Mouse (Mus musculus) kidney, postnatal 0 days (tissue): ENCODE data around the gene Rab23. TPM values are rescaled to one million over a fixed set of nuclear protein-coding genes. Genes with fewer than 3 reads are reported as not detected.

Experiments used
- ATAC-seq: fragments of 200-750 bp; cut with Nextera tagmentation; replicated peaks from 2 replicates; pipeline ENCODE4 v1.8.0; 2017; ENCODE audit warnings: low read depth, moderate number of reproducible peaks, moderate TSS enrichment, moderate library complexity; ENCODE audit not compliant: low FRiP score
- DNase-seq: peaks from one replicate; pipeline ENCODE4 v3.0.0-alpha.2; 2016; ENCODE audit warnings: low spot score
- H3K27ac ChIP-seq: fragments of 300-500 bp; sonication (generic); 2 replicates; pipeline ENCODE4 v1.5.1; 2014; ENCODE audit warnings: mild to moderate bottlenecking
- H3K27me3 ChIP-seq: fragments of 300-500 bp; sonication (generic); 2 replicates; pipeline ENCODE4 v1.6.1; 2014; ENCODE audit warnings: low read length, mixed read lengths; ENCODE audit not compliant: insufficient read depth
- H3K36me3 ChIP-seq: fragments of 300-500 bp; sonication (generic); 2 replicates; pipeline ENCODE4 v1.6.1; 2014; ENCODE audit warnings: low read length, mixed read lengths; ENCODE audit not compliant: insufficient read depth
- H3K4me1 ChIP-seq: fragments of 300-500 bp; sonication (generic); replicated peaks from 2 replicates; pipeline ENCODE4 v1.6.1; 2014; ENCODE audit warnings: antibody characterized with exemption, low read length, mixed read lengths; ENCODE audit not compliant: insufficient read depth
- H3K4me2 ChIP-seq: fragments of 300-500 bp; sonication (generic); 2 replicates; pipeline ENCODE4 v1.6.1; 2014; ENCODE audit warnings: mild to moderate bottlenecking, low read length, moderate library complexity, mixed read lengths
- H3K4me3 ChIP-seq: fragments of 300-500 bp; sonication (generic); replicated peaks from 2 replicates; pipeline ENCODE4 v1.5.1; 2014; ENCODE audit warnings: low read depth, low read length
- H3K9ac ChIP-seq: fragments of 300-500 bp; sonication (generic); 2 replicates; pipeline ENCODE4 v1.6.1; 2014; ENCODE audit warnings: low read depth, low read length
- H3K9me3 ChIP-seq: fragments of 300-500 bp; sonication (generic); replicated peaks from 2 replicates; pipeline ENCODE4 v1.6.1; 2016; ENCODE audit warnings: low read length, inconsistent platforms, mixed read lengths
- CTCF ChIP-seq: IDR thresholded peaks from 2 replicates; pipeline ENCODE4 v1.5.1; 2016; ENCODE audit warnings: antibody characterized with exemption, low read depth, mild to moderate bottlenecking, moderate library complexity
- WGBS: fragments of 180-500 bp; shearing (Covaris S2); extraction: QIAGEN DNeasy Blood & Tissue Kit; methylation state at CpG from one replicate; pipeline ENCODE4 v1.1.7; 2014; 5-methylcytosine and 5-hydroxymethylcytosine counted together
- polyA plus RNA-seq: library from polyadenylated mRNA; unstranded; fragments of >200 nt; fragmentation: Nextera tagmentation; extraction: Ambion mirVana; gene quantifications from 2 replicates; pipeline ENCODE4 v1.2.1, GENCODE M21; 2015

The Rab23 gene
- polyA plus RNA-seq, 1 experiment from 2014 or later = 17.9 TPM

DNA sequence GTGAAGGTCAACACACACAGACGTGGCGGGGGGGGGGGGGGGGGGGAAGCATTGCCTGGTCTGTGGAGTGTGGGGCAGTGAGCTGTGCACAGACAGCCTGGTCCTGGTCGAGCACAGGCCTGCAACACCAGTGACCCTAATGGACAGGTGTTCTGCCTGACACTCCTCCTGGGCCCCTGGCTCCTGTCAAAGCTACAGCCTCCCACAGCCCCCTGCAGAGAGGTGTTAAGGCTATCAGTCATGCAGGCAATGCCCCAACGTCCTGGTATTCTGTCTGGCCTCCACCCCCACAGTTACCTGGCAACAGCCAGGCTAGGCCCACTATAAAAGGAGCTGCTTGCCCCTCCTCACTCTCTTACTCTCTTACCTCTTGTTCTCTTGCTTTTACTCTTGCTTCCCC, 39.3 kb upstream of the Rab23 start:
- ATAC-seq (peak; percentile 47; the same call in 1 of the 2 replicates), DNase-seq (no peak)
- Histone ChIP-seq H3K4me2 (no peak overlapping the region), H3K9ac (no peak overlapping the region), H3K27me3 (no peaks in the 10 kb centered on the region), H3K4me3 (no peak overlapping the region), H3K4me1 (no peaks in the 10 kb centered on the region), H3K36me3 (no peaks in the 10 kb centered on the region), H3K9me3 (no peaks in the 10 kb centered on the region), H3K27ac (no peak overlapping the region)
- TF ChIP-seq CTCF = no peak
- WGBS = 42% methylated on average over 4 of the region's 4 CpGs

DNA sequence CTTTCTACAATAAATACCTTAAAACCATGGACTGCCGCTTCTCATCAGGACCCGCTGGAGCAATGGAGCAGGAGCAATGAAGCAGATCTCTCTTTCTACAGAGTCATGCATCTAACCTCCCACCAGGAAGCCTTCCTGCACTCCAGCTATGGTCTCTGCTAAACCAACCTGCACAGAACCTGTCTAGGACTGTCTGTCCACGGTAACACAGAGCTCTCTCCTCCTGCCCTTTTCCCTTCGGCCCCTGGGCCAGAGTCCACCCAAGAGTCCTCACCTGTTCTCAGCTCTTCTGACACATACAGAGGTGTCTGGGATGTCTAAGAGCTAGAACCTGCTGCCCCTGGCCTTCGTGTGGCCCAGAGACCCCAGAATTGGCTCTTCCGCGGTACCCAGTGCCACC, 38.8 kb upstream of the Rab23 start:
- H3K4me1 ChIP-seq = no peaks in the 10 kb centered on the region
- no peak for TF ChIP-seq CTCF
- no peaks in the 10 kb centered on the region for H3K9me3 ChIP-seq
- no peak overlapping the region for H3K27ac ChIP-seq
- no peak overlapping the region for H3K9ac ChIP-seq
- no peak for DNase-seq
- WGBS = 82% methylated on average over 7 of the region's 7 CpGs
- no peak overlapping the region for H3K4me3 ChIP-seq
- H3K27me3 ChIP-seq = no peaks in the 10 kb centered on the region
- H3K36me3 ChIP-seq = no peaks in the 10 kb centered on the region
- H3K4me2 ChIP-seq = no peak overlapping the region
- ATAC-seq = peak; percentile 63; the same call in 1 of the 2 replicates

GRCm38 (mm10) chr1:33684459-33684858, 35.2 kb upstream of the Rab23 start:
- Histone ChIP-seq H3K27me3 (no peaks in the 10 kb centered on the region), H3K9ac (no peak overlapping the region), H3K4me3 (no peak overlapping the region), H3K4me2 (no peak overlapping the region), H3K36me3 (no peaks in the 10 kb centered on the region), H3K4me1 (no peaks in the 10 kb centered on the region), H3K27ac (no peak overlapping the region), H3K9me3 (no peaks in the 10 kb centered on the region)
- TF ChIP-seq CTCF = peak; percentile 69
- DNase-seq (peak; percentile 26), ATAC-seq (no peak)
- 69% methylated on average over 8 of the region's 8 CpGs for WGBS

DNA sequence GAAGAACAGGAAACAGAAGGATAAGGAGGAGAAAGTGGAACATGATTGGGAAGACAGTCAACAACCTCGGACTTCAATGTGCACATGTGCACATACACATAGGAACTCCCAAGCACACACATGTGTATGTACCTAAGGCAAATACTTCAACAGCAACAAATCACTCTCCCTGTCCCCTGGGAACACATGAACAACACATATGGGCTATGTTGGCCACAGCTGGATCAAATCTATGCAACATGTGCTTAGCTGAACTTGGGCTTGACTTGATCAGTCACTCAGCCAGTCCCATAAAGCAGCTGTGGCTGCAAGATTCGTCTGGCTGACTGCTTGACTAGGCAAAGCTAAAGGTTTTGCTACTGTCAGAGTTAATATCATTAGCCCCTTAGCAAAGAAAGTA, 30.9 kb upstream of the Rab23 start:
- Histone ChIP-seq H3K4me2 (no peak overlapping the region), H3K27me3 (no peaks in the 10 kb centered on the region), H3K36me3 (no peaks in the 10 kb centered on the region), H3K4me1 (no peaks in the 10 kb centered on the region), H3K9me3 (no peaks in the 10 kb centered on the region), H3K9ac (no peak overlapping the region), H3K27ac (no peak overlapping the region), H3K4me3 (no peak overlapping the region)
- no peak for DNase-seq
- 55% methylated on average over 2 of the region's 2 CpGs for WGBS
- no peak for ATAC-seq
- TF ChIP-seq CTCF = no peak

GRCm38 (mm10) chr1:33689446-33690086, 30.1 kb upstream of the Rab23 start:
- no peaks in the 10 kb centered on the region for H3K4me1 ChIP-seq
- no peak for DNase-seq
- no peak for ATAC-seq
- WGBS = 81% methylated on average over 8 of the region's 8 CpGs
- no peaks in the 10 kb centered on the region for H3K27me3 ChIP-seq
- no peaks in the 10 kb centered on the region for H3K36me3 ChIP-seq
- H3K4me3 ChIP-seq = no peak overlapping the region
- TF ChIP-seq CTCF = no peak
- H3K9ac ChIP-seq = no peak overlapping the region
- no peaks in the 10 kb centered on the region for H3K9me3 ChIP-seq
- H3K27ac ChIP-seq = no peak overlapping the region
- no peak overlapping the region for H3K4me2 ChIP-seq

DNA sequence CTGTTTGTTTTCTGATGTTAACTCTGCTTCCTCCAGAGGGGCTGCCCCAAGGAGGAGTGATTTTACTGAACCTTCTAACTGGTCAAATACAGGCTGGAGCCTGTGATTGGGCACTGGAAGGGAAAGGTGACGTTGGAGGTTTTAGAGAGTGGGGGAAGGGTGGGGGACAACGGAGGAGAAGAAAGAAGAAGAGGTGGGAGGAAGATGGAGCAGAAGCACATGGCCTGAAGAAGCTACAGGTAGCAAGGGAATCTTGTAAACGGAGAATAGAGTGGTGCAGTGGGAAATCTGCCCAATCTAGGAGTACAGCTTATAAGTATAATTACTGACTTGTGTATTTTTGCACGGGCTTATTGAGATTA, 29.6 kb upstream of the Rab23 start:
- DNase-seq = no peak
- H3K36me3 ChIP-seq = no peaks in the 10 kb centered on the region
- no peak overlapping the region for H3K4me2 ChIP-seq
- TF ChIP-seq CTCF = no peak
- H3K27ac ChIP-seq = no peak overlapping the region
- H3K27me3 ChIP-seq = no peaks in the 10 kb centered on the region
- H3K4me1 ChIP-seq = no peaks in the 10 kb centered on the region
- H3K4me3 ChIP-seq = no peak overlapping the region
- H3K9ac ChIP-seq = no peak overlapping the region
- WGBS = 55% methylated on average over 4 of the region's 4 CpGs
- H3K9me3 ChIP-seq = no peaks in the 10 kb centered on the region
- ATAC-seq = no peak

- ATAC-seq = no peak
- no peak for TF ChIP-seq CTCF
- Histone ChIP-seq H3K4me1 (no peaks in the 10 kb centered on the region), H3K4me2 (no peak overlapping the region), H3K4me3 (no peak overlapping the region), H3K27ac (no peak overlapping the region), H3K36me3 (no peaks in the 10 kb centered on the region), H3K9ac (no peak overlapping the region), H3K9me3 (no peaks in the 10 kb centered on the region), H3K27me3 (no peaks in the 10 kb centered on the region)
- DNase-seq = no peak
- WGBS = 83% methylated on average over 3 of the region's 3 CpGs
These were observed 25.8 kb upstream of the Rab23 start for GRCm38 (mm10) chr1:33693893-33694292.
